Mouse (Mus musculus): ENCODE results near the gene Gm49388. TPM values are rescaled to one million over a fixed set of nuclear protein-coding genes. Genes with fewer than 3 reads are reported as not detected.

Gm49388 gene
- polyA plus RNA-seq, 1 experiment from 2014 or later: not detected

DNA sequence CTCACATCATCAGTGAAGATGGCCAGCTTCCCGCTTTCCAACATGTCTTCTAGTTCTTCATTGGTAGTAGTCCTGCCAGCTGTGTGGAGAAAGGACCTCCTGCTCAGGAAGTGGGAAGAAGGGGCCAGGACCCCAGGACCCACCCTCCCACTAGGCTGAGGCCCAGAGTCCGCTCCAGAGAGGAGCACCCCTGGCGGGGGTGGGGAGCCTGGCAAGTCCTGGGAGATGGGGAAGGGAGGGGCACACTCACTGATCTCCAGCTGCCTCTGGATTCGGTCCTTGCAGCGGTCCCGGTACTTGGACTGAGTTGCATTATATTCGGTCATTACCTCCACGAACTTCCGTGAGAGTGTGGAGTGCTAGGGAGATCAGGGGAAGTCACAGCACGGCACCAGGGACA, 25.2 kb downstream of the Gm49388 start:
- Histone ChIP-seq H3K27ac (no peak overlapping the region), H3K36me3 (peaks cover 70% of the 10 kb centered on the region), H3K9me3 (no peaks in the 10 kb centered on the region), H3K4me1 (no peaks in the 10 kb centered on the region), H3K27me3 (no peaks in the 10 kb centered on the region), H3K9ac (no peak overlapping the region), H3K4me2 (no peak overlapping the region), H3K4me3 (no peak overlapping the region)
- ATAC-seq (ENCODE audit: insufficient number of reproducible peaks, insufficient read depth, low FRiP score, low TSS enrichment, low read depth): no peak
- 82% methylated on average over 10 of the region's 10 CpGs for WGBS

DNA sequence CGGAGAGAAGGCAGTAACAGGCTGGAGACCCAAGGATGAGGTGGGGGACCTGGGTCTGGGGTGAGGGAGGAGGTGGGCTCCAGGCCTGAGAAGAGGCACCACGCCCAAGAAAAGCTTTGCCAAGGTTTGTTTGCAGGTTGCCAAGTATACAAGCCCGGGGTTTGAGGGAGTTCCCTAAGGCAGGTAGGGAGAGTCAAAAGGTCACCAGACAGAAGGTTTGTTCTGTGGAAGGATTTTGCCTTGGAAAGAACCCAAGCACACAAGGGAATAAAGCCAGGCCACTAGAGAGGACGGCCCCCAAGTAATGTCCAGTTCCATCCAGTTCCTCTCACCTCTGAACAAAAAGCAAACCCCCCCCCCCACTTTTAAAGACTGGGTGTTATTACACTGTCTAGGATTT, 25.8 kb downstream of the Gm49388 start:
- no peak overlapping the region for H3K27ac ChIP-seq
- ATAC-seq (ENCODE audit: insufficient number of reproducible peaks, insufficient read depth, low FRiP score, low TSS enrichment, low read depth): no peak
- no peak overlapping the region for H3K4me2 ChIP-seq
- 78% methylated on average over 4 of the region's 4 CpGs for WGBS
- H3K4me3 ChIP-seq: no peak overlapping the region
- peaks cover 70% of the 10 kb centered on the region for H3K36me3 ChIP-seq
- no peaks in the 10 kb centered on the region for H3K9me3 ChIP-seq
- no peak overlapping the region for H3K9ac ChIP-seq
- no peaks in the 10 kb centered on the region for H3K27me3 ChIP-seq
- H3K4me1 ChIP-seq: peaks cover 5% of the 10 kb centered on the region

DNA sequence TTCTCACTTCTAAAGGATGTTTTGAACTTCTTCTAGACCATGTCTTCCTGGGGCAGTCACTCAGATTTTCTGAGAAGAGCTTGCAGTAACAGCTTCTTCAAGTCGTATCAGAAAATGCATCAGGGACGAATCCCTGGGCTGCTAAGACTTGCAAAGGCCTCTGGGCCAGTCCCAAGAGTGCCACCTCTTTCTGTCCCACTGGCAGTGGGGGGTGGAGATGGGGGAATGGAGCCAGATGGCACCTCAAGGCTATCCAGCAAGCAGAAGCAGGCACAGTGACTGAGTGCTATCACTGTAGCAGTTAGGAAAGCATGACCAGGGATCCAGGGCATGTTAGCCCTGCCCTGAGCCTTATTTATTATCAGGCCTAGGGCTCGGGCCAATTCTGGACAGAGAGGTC, 26.9 kb downstream of the Gm49388 start:
- H3K27me3 ChIP-seq: no peaks in the 10 kb centered on the region
- peaks cover 64% of the 10 kb centered on the region for H3K36me3 ChIP-seq
- H3K27ac ChIP-seq: no peak overlapping the region
- H3K4me1 ChIP-seq: peaks cover 6% of the 10 kb centered on the region
- no peak overlapping the region for H3K4me3 ChIP-seq
- WGBS: 77% methylated on average over 3 of the region's 3 CpGs
- ATAC-seq (ENCODE audit: insufficient number of reproducible peaks, insufficient read depth, low FRiP score, low TSS enrichment, low read depth): no peak
- H3K9ac ChIP-seq: no peak overlapping the region
- no peak overlapping the region for H3K4me2 ChIP-seq
- H3K9me3 ChIP-seq: no peaks in the 10 kb centered on the region

DNA sequence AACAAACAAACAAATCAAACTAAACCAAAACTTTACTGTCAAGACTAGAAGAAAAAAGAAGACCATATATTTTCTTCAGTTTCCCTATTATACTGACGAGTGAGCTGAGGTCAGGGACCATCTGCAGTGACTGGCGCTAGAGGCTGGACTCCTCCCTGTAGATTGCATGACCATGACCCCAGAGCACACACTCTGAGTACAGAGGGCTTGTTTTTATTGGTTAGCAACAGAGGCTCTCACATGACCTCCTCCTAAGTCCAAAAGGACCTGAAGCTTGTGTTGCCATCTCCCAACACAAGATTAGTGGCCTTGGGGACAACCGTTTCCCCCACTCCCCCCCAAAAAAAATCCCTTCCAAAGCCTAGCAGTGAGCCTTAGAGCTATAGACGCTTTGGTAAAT, 28.4 kb downstream of the Gm49388 start:
- Histone ChIP-seq H3K9ac (no peak overlapping the region), H3K27ac (no peak overlapping the region), H3K4me2 (no peak overlapping the region), H3K4me1 (peaks cover 6% of the 10 kb centered on the region), H3K9me3 (no peaks in the 10 kb centered on the region), H3K27me3 (no peaks in the 10 kb centered on the region), H3K4me3 (no peak overlapping the region), H3K36me3 (peaks cover 54% of the 10 kb centered on the region)
- 84% methylated on average over 4 of the region's 4 CpGs for WGBS
- no peak for ATAC-seq (ENCODE audit: insufficient number of reproducible peaks, insufficient read depth, low FRiP score, low TSS enrichment, low read depth)

DNA sequence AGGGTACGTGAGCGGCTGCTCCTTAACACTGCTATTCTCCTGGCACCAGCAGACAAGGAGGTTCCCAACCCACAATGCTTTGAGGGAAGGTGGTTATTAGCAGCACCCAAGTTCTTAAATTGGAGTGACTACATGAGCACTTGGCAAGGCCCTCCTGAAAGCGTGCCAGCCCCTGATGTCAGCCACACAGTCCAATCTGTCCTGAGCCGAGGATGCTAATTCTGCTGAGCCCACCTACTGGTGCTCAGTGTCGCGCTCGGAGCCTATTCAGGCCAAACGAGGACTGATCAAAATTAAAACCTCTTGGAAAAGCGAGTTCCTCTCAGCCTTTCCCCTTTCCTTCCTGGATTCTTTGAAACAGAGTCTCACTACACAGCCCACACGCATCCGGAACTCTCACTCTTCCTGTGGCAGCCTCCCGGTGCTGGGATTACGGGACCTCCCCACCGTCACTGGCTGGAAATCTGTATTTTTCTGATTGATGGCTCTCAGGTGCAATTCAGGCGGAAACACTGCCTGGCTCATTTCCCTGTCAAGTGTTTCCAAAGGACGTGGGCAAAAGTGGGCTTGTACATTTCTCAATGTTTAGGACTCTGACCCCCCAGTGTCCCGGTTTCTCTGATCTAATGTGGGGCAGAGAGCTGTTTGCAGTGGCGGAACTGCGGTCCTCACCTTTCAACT, 29.0 kb downstream of the Gm49388 start:
- Histone ChIP-seq H3K27me3 (no peaks in the 10 kb centered on the region), H3K27ac (no peak overlapping the region), H3K9ac (no peak overlapping the region), H3K4me3 (no peak overlapping the region), H3K36me3 (peaks cover 50% of the 10 kb centered on the region), H3K4me2 (no peak overlapping the region), H3K9me3 (no peaks in the 10 kb centered on the region), H3K4me1 (peaks cover 6% of the 10 kb centered on the region)
- 89% methylated on average over 19 of the region's 19 CpGs for WGBS
- ATAC-seq (ENCODE audit: insufficient number of reproducible peaks, insufficient read depth, low FRiP score, low TSS enrichment, low read depth): no peak

DNA sequence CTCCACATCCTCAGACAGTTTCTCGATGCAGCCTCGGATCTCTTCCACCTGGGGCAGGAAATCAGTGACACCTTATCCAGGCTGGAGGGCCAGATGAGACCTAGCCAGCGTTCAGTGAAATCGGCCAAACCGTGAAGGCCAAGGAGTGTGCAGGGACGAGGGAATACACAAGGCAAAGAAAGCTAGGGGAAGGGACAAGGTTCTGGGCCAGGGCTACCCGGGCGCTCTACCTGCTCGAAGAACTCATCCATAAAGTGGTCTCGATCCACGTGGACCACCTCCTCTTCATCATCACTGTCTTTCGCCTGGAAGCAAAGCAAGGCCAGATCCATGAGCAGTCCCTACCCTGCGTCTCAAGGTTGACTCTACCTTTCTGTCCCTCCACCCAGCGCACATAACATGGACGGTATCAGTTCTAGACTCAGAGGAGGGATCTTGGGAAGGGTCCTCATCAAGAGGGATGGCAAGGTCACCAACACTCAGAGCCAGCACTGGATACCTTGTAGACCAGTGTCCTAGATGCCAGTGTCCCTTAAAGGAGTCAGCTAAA, 29.8 kb downstream of the Gm49388 start:
- WGBS: 93% methylated on average over 15 of the region's 15 CpGs
- no peak overlapping the region for H3K27ac ChIP-seq
- ATAC-seq (ENCODE audit: insufficient number of reproducible peaks, insufficient read depth, low FRiP score, low TSS enrichment, low read depth): no peak
- peaks cover 42% of the 10 kb centered on the region for H3K36me3 ChIP-seq
- H3K9ac ChIP-seq: peak overlapping the region; percentile 41; the same call in 1 of the 2 replicates
- H3K9me3 ChIP-seq: no peaks in the 10 kb centered on the region
- H3K4me3 ChIP-seq: no peak overlapping the region
- H3K27me3 ChIP-seq: no peaks in the 10 kb centered on the region
- H3K4me2 ChIP-seq: no peak overlapping the region
- H3K4me1 ChIP-seq: peaks cover 6% of the 10 kb centered on the region

DNA sequence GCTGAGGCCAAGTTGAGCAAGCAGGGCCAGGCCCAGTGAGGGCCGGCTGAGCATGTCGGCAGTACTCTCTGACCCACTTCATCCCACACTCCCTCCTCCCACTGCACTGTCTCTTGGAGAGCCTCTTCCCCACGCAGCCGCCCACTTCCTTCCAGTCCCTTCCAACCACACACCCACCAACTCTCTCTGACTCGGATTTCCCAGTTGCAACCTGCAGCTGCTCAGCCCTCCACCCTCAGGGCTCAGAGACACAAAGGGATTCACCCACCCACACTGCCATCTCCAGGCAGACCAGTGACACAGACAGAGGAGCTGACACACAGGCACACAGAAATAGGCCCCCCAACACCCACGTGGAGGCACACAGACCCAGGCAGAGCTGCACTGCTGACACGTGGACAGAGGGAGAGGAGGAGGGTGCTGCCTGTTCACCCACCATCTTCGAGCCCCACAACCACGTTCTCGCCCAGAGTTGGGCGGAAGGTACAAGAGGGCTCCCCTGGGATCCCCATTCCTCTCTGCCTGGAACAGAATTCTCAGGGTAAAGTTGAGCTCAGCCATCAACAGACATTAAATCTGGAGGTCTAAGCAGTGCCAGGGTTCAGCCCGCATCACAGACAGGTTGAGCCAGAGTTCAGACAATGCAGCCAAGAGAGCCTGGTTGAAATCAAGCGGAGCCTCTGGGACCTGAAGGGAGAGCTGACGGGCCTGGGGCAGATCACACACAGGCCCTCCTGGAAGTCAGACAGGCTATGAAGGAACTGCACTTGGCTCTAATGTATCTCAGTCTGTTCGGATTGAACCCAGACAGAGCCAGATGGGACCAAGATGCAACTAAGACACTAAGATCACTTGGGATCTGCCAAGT, 30.8 kb downstream of the Gm49388 start:
- H3K4me1 ChIP-seq: peaks cover 6% of the 10 kb centered on the region
- no peaks in the 10 kb centered on the region for H3K9me3 ChIP-seq
- H3K27ac ChIP-seq: 0 out of 2 replicates have a peak overlapping the region, but pooled peaks have one; percentile 8
- H3K9ac ChIP-seq: peak overlapping the region; percentile 41
- WGBS: 52% methylated on average over 15 of the region's 15 CpGs
- ATAC-seq (ENCODE audit: insufficient number of reproducible peaks, insufficient read depth, low FRiP score, low TSS enrichment, low read depth): no peak
- no peak overlapping the region for H3K4me3 ChIP-seq
- no peaks in the 10 kb centered on the region for H3K27me3 ChIP-seq
- peaks cover 32% of the 10 kb centered on the region for H3K36me3 ChIP-seq
- H3K4me2 ChIP-seq: no peak overlapping the region

DNA sequence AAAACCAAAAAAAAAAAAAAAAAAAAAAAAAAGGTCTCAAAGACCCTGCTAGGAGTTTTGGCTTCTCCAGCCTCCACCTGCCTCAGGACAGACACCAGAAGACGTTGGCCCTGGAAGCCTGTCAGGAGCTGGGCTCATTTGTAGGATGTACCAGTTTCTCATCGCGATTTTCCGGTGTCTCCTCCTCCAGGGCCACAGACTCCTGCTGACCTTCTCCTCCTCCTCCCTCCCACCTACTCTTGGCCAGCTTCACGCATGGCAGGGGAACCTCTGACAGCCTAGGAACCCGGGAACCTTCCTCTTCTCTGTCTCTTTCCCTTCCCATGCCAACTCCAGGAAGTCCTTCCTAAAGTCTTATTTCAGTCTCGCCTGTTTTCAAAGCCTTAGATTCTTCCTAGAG, 31.6 kb downstream of the Gm49388 start:
- Histone ChIP-seq H3K4me2 (no peak overlapping the region), H3K27ac (no peak overlapping the region), H3K36me3 (peaks cover 28% of the 10 kb centered on the region), H3K9me3 (no peaks in the 10 kb centered on the region), H3K9ac (no peak overlapping the region), H3K4me3 (no peak overlapping the region), H3K27me3 (no peaks in the 10 kb centered on the region), H3K4me1 (peaks cover 9% of the 10 kb centered on the region)
- ATAC-seq (ENCODE audit: insufficient number of reproducible peaks, insufficient read depth, low FRiP score, low TSS enrichment, low read depth): no peak
- 83% methylated on average over 7 of the region's 7 CpGs for WGBS

DNA sequence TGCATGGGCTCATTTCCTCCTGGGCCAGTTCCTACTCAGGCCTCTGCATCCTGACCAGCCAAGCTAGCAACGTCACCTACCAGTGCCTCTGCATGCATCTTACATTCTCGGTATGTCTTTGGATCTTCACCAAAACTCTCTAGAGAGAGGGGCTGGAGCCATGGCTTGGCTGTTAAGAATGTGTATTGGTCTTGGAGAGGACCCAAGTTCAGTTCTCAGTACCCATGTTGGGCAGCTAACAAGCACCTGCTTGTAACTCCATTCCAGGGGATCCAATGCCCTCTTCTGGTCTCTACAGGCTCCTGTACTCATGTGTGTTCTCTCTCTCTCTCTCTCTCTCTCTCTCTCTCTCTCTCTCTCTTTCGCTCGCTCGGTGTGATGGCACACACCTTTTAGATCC, 32.4 kb downstream of the Gm49388 start:
- Histone ChIP-seq H3K4me2 (no peak overlapping the region), H3K27me3 (no peaks in the 10 kb centered on the region), H3K4me3 (no peak overlapping the region), H3K36me3 (peaks cover 21% of the 10 kb centered on the region), H3K9ac (no peak overlapping the region), H3K27ac (no peak overlapping the region), H3K4me1 (peaks cover 16% of the 10 kb centered on the region), H3K9me3 (no peaks in the 10 kb centered on the region)
- 96% methylated on average over 5 of the region's 5 CpGs for WGBS
- no peak for ATAC-seq (ENCODE audit: insufficient number of reproducible peaks, insufficient read depth, low FRiP score, low TSS enrichment, low read depth)

DNA sequence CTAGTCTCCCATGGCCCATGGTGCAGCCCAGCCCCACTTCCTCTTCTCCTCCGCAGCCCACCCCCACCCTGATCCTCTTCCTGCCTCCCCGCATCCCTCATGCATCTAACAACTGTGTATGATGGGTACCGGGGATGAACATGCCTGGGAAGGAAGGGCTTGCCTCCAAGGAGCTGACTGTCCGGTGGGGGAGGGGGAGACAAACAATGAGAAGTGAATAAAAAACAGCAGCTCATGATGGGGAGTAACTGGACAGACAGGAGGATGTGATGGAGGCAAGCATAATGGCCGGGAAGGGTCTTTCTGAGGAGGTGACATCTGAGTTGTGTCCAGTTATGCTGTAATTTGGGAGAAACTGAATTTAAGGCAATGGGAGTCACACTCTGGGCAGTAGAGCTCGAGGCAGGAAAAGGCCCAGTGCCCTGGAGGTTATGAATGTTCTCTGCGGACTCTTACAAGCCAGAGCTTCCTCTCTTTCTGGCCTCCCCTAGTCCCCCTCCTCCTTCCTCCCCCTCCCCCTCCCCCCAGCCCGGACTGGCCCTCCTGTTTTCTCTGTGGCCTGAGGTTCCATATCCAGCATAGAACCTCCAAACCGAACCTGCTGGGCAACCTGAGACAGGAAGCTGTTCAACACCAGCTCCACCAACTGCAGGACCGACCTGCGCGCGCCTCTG, 35.6 kb downstream of the Gm49388 start:
- Histone ChIP-seq H3K27ac (no peak overlapping the region; the same call in 1 of the 2 replicates), H3K9me3 (no peaks in the 10 kb centered on the region), H3K4me2 (no peak overlapping the region), H3K4me1 (peaks cover 34% of the 10 kb centered on the region), H3K36me3 (no peaks in the 10 kb centered on the region; the same call in 1 of the 2 replicates), H3K4me3 (no peak overlapping the region), H3K27me3 (no peaks in the 10 kb centered on the region), H3K9ac (no peak overlapping the region)
- WGBS: 51% methylated on average over 13 of the region's 13 CpGs
- no peak for ATAC-seq (ENCODE audit: insufficient number of reproducible peaks, insufficient read depth, low FRiP score, low TSS enrichment, low read depth)

DNA sequence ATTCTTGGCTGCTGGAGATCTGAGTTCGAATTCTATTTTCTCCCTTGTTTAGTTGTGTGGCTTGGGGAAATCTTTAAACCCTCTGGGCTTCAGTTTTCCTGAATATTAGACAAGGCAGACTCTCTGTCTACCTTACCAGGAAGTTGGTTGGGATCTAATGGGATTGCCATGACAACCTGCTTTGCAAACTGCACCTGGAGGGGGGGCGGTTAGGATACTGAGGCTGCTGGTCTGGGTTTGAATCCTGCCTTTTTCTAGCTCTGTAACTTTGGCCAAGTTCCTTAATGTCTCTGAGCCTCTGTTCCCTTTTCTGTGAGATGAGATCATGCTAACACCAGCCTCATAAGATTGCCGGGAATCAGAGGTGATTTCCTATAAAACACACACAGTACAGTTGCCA, 37.1 kb downstream of the Gm49388 start:
- 85% methylated on average over 3 of the region's 3 CpGs for WGBS
- ATAC-seq (ENCODE audit: insufficient number of reproducible peaks, insufficient read depth, low FRiP score, low TSS enrichment, low read depth): no peak
- Histone ChIP-seq H3K4me3 (no peak overlapping the region), H3K27me3 (no peaks in the 10 kb centered on the region), H3K9me3 (no peaks in the 10 kb centered on the region), H3K36me3 (peaks cover 2% of the 10 kb centered on the region; the same call in 1 of the 2 replicates), H3K9ac (no peak overlapping the region), H3K27ac (no peak overlapping the region), H3K4me2 (peak overlapping the region; percentile 72; the same call in 1 of the 2 replicates), H3K4me1 (peaks cover 30% of the 10 kb centered on the region)

Data from embryonic facial prominence, embryonic 13.5 days (tissue).